Mouse (Mus musculus): ENCODE measurements around the gene St3gal4.

The St3gal4 gene

DNA sequence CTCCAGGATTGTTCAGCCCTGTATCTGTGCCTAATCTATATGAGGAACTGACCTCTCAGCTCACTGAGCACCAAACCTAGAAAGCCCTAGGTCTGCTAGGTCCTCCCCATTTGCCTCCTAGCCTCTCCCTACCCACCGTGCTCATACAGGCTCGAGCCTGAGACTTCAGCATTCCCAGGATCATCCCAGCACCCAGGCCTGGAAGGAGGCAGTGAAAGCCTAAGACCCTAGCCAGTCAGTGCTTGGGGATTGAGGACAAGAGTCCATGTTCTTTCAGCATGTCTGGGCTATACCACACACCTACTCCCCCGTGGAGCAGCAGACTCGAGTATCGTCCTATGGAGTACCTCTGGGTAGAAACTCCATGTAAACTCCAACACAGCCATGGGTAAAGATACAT, 11.7 kb downstream of the St3gal4 start:
- no peak for DNase-seq (ENCODE audit: low read depth, low spot score)

DNA sequence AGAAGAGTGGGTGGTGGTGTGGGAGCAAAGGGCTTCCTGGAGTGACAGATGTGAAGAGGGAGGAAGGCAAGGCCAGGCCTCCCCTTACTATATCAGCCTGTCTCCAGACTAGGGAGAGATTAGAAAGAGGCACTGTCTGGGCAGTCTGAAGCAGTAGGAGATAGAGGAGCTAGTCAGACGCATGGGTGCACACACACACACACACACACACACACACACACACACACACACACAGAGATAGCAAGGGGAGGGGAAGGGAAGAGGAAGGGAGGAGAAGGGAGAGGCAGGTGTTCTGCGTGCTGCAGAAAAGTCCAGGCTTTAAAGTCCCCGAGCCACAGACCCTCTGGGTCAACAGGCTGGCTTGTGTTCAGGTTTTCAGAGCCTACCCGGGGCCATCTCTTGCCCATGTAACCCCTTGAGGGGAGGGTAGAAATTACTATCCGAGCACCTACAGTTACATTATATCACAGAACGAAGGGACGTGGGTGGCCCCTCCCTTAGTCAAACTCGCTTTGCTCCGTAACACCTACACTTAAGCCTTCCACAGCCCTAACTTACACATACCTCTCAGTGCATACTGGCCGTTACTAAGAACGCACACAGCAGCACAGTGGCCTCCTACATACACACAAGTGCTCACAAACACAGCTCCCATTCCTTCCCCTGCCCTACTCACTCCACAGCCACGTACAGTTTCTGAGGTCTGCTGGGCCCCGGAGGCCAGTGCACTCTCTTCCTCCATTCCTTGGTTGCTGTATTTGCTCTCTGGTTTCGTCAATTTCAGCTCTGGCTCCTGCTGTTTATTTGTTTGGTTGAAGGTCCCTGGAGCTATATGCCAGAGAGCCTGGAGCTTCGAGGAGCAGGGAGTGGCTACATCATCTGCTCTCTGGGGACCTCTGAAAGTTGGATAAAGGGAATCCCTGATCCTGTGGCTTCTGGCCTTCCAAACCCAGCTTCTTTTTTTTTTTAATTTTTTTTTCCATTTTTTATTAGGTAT, 12.9 kb downstream of the St3gal4 start:
- DNase-seq (ENCODE audit: low read depth, low spot score), result peak; percentile 22

DNA sequence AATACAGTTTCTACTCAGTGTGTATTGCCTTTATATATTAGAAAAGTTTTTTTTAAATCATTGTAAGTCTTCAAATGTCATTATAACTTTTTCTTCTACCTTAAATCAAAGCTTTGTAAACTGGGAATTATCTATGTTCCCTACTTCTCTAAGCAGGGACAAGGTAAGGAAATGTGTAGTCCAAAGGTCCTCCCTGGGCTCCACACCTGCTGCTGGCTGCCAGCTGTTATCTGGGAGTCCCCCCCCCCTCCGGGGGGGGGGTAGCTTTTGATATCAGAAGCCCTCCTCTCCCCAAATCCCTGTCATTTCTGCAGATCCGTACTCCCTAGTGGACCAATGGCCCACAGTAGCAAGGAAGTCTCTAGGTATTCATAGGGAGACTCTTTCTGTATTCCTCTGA, 13.6 kb downstream of the St3gal4 start:
- DNase-seq (ENCODE audit: low read depth, low spot score), result no peak

DNA sequence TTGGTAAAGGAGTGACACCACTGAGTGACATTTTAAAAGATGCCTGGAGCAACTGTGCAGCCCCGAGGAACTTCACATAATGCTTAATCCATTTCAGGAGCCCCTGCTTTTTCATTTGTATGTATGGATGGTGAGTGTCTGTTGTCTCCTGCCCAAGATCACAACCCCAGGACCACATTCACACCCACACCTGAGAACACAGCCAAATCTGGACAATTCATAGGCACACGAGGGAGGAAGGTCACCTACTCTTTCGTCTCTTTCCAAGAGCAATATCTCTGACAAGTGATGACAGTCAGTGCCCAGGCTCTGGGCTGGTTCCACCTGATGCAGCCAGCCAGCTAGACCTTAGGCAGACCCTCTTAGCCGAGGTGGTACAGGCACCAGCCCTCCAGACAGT, 14.4 kb downstream of the St3gal4 start:
- DNase-seq (ENCODE audit: low read depth, low spot score), result no peak

DNA sequence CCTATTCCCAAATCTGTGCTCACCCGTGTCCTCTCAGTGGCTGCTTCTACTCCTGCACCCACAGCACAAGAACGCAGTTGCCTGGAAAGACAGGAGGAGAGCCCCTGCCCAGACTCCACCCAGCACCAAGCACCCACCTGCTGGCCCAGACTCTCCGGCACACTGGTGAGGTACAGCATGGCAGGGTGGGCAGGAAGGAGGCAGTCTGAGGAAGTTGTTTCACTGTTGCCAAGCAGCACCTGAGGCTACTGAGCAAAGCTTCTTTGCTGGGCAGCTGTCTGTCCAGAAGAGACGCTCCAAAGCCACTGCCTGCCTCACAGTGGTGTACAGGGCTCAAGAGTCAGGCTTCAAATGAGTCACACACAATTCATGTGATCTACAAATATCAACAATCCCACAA, 20.3 kb downstream of the St3gal4 start:
- no peak for DNase-seq (ENCODE audit: low read depth, low spot score)

DNA sequence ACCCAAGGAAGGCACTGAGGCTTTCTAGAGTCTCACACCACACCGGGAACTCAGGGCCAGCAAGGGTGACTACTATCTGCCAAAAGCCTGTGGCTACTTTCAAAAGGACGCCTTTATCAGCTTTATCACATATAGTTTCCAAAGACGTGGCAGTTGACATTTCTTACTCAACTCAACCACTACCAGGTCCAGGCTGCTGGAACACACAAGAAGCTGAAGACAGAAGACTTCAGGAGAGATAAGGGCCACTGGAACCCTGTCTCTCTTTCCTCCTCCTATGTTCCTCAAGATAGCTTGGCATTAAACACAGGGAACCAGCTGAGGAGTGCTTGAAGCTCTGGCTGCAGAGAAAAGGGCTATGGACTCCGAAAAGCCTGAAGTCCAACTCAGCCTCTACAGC, 21.2 kb downstream of the St3gal4 start:
- DNase-seq (ENCODE audit: low read depth, low spot score), result no peak

DNA sequence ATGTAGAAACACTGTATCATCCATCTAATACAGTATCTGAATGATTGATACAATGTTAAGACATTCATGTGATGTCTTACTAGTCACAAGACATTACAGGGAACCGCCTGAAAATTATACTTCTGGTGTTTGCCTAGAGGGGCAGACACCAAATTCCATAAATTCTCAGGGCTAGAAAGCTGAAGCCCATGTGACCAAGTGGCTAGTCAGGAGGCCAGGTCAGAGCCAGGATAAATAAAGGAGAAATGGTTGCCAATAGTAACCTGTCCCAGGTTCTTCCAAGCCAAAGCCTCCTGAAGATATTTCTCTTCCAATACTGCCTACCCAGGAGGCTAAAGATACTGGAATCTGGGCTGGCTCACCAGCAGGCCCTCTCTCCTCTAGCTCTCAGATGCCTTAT, 23.3 kb downstream of the St3gal4 start:
- peak; percentile 42 for DNase-seq (ENCODE audit: low read depth, low spot score)

DNA sequence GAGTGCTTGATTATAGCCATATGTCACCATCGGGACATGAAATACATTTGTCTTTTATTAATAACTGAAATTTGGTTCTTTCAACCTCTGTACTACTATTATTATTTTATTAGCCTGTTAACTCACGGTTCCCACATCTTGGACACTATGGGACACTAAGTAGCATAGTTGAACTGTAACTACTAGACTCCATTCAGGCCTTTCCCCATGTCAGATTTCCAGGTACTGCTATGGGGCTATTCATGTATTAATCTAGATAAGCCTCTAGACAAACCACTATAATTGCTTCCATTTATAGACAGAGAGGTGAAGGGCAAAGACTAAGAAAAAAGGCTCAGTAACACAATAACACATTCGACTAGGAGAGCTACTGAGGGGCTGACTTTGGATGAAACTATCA, 25.7 kb downstream of the St3gal4 start:
- DNase-seq (ENCODE audit: low read depth, low spot score), result no peak

DNA sequence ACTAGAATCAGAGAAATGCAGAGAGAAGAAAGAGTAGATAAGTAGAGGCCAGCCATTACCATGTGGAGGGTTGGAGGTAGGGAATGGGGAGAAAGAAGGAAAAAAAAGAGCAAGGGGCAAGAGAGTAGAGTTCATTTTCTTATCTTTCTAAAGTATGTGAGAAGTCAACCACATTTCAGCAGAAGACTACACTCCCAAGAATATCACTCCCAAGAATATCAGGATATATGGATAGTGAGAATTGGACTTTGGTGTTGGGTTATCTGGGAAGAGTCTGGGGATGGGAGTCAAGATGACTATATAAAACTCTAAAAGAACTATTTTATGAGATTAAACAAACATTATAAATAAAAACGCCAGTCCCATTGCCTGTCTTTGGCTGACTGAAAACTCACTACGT, 26.2 kb downstream of the St3gal4 start:
- DNase-seq (ENCODE audit: low read depth, low spot score), result no peak

DNA sequence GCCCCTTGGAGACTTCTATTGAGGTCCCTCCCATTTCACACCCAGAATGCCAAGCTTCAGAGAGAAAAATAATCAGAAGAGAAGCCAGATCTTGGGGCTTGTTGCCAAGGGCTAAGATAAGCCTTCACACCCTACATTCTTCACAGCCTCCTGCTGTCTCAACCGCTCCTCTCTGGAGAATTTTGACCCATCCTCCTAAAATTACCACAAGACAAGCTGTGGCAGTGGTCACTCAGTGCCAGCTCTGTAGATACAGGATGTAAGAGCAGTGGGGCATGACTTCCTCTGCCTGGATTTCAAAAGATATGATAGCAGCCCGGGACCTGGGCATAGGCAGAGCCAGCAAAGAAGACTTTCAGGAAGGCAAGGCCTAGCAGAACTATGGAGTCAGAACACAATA, 57.6 kb downstream of the St3gal4 start:
- DNase-seq (ENCODE audit: low read depth, low spot score), result no peak

DNA sequence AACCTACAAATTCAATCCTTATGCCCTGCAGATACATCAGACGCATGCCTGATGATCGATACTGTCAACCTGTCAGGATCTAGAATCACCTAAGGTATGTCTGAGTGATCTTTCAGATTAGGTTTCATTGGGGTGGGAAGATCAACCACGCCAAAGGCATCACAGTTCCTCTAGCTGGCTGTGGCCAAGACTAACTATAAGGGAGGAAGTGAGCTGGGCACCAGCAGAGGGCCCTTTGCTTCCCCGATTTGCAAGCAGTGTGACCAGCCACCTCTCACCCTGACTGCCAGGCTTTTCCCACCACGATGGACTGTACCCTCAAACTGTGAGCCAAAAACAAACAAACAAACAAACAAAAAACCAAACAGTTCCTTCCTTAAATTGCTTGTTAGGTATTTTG, 59.2 kb downstream of the St3gal4 start:
- DNase-seq (ENCODE audit: low read depth, low spot score), result no peak

DNA sequence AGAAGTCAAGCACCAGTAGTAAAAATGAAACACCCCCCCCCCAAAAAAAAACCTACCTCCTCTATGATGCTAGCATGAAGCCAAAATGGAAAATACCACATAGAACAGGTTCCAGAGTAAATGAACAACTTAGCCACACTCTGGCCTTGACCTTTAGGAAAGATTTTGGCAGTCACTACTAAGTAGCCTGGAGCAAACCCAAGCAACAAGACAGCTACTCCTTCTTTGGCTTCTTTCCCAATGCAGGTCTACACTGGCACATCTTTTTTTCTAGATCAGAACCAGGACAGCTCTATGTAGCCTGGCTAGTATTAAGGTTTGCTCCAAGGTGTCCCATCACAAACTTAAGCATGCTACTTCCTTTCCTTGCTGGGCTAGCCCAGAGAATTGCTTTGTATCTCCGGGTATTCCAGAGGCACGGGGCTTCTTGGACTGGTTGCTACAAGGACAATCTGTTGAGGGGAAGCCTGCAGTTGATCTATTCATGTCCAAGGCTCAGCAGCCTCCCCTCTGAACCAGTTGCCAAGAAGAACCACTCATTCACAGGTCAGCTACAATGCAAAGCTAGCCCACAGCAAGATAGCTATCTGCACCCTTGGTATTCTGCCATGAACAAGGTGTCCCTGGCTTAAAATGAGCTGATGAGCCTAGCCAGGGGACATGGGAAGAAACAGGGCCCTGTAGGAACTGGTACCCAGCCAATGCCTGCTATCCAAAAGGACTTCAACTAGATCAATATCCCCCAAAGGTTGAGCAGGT, 60.3 kb downstream of the St3gal4 start:
- DNase-seq (ENCODE audit: low read depth, low spot score), result peak; percentile 52

DNA sequence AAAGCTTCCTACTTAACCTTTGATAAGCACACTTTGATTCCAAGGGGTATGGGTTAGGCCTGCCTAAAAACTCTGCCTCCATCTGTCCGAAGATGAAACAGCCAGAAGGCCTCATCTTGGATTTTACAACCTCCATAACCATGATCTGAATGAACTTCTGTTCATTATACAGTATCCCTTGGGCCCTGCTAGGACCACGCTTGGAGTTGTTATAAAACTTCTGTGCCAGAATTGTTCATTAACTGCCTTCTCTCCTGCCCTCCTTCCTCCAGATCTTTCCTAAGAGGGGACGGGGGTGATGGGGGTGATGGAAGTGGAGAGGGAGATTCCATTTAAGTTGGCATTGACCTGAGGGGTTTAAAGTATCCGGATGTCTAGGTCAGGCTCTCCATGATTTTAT, 60.9 kb downstream of the St3gal4 start:
- DNase-seq (ENCODE audit: low read depth, low spot score), result no peak

DNA sequence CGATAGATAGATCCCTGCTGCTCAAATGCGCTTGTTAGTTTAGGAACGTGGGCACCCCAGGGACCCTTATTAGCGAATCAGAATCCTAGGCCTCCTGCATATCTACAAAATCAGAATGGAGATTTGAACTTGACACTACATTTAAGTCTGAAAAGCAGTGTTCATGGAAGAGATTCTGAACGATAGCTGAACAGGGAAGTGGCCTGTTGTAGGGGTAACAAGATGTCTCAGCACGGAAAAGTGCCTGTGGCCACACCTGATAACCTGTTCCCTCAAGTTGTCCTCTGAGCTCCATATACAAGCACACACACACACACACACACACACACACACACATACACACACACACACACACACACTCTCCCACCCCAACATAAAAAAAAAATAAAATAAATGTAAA, 61.4 kb downstream of the St3gal4 start:
- DNase-seq (ENCODE audit: low read depth, low spot score), result no peak

DNA sequence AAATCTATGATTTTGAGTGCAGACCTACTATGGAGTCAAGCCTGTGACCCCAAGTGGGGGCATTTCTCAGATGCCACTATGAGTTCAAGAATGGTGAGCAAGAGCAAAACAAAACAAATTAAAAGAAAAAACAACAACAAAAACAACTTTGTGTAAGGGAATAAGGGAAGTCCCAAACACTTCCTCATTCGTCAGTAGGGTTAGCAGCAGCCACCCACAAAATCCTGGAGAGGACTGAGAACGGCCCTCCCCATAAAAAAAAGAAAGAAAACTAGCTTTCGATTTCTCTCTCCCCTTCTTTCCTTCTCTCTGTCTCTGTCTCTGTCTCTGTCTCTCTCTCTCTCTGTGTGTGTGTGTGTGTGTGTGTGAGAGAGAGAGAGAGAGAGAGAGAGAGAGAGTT, 62.5 kb downstream of the St3gal4 start:
- no peak for DNase-seq (ENCODE audit: low read depth, low spot score)

DNA sequence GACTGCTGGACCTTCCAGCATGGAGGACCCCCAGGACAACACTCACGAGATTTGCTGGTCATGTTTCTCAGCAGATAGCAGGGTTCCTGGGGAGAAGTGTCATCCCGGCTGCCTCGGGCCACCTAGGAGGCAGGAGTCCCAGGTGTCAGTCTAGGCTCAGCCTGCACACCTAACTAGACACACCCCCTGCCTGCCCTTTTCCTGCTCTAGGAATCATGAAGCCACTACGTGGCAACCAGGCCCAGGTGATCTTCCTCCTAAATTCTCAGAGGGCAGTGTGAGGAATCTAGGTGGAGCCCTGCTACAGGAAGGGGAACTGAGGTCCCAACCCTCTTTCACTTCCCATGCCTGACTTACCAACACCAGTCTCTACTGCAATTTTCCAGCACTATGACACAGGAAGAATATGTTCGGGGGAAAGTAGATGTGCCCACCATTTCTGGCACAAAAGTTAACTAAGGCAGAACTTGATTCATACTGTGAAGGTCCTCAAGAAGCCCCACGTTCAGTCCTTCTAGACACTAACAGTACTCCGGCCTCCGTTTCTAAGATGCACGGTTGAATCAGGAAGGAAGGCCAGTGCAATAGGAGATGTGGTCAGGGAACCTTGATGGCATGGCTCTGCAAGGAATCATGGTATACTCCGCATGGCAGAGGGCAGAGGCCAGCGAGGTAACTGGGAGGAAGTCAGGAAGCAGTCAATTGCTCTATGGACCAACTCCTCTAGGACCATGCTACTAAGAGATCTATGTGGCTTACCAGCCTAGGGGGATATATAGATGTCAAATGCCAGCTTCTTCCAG, 63.3 kb downstream of the St3gal4 start:
- no peak for DNase-seq (ENCODE audit: low read depth, low spot score)

DNA sequence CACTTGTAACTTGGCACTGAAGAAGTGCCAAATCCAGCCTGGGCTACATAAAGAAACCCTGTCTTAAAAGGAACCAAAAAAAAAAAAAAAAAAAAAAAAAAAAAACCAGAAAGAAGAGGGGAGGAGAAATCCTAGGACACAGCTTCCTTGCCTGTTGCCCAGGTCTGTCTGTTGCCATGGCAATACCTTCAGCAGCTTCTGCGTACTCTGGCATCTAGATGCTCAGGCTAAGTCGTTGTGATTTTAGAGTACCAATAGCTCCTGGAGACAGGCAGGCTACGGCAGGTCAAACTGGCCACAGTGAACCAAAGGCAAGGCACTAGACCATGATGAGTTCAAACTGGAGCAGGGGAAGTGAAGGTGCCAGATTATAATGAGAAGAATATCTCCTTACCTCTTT, 65.4 kb downstream of the St3gal4 start:
- DNase-seq (ENCODE audit: low read depth, low spot score), result no peak

DNA sequence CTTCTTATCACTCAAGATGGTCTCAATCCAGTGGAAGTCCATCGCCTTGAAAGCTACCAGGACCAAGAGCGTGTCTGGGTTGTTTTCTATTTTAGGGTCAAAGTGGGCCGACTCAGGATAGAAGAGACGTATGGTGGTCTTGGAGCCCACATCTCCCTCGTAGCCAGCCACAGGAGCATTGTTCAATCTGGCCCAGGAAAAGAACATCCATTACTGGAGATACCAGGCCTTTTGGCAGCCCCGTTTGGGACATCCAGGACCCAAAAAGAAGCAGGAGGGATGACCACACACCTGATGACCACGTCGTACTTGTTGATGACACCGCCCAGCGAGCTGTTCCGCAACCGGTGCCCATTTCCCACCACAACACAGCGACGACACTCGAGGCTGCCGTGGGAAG, 66.0 kb downstream of the St3gal4 start:
- DNase-seq (ENCODE audit: low read depth, low spot score), result no peak

DNA sequence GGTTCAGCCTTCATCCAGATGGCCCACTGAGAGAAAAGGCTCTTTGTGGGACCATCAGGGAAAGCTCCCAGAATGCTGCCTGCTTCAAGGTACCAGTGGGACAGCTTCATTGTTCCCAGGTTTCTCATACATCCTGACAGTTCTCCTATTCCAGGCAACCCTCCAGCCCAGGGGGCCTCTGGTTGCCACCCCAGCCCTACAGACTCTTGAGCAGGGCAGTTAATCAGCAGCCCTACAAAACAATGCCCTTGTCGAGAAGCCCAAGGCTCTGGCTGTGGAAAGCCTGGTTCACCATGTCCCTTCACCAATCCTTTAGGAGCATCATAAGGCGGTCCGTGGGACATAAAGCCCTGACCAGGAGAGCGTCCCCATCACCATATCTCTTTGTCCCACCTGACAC, 66.4 kb downstream of the St3gal4 start:
- DNase-seq (ENCODE audit: low read depth, low spot score), result no peak

DNA sequence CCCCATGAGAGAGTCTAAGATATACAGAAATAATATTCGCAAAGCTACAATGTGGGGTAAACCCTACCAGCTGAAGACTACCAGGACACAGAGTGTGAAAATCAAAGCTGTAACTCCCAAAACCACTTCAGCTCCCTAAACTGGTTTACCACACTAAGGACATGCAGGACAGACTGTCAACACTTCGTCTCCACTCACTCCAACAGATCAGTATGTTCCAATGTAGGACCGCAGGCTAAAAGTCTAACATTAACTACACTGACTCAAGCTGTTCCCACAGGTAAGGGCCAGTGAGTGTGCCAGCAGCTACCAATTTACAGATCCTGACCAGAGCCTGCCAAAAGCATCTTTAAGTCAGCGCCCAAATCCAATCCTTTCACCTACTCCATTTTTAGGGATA, 67.4 kb downstream of the St3gal4 start:
- DNase-seq (ENCODE audit: low read depth, low spot score), result no peak

DNA sequence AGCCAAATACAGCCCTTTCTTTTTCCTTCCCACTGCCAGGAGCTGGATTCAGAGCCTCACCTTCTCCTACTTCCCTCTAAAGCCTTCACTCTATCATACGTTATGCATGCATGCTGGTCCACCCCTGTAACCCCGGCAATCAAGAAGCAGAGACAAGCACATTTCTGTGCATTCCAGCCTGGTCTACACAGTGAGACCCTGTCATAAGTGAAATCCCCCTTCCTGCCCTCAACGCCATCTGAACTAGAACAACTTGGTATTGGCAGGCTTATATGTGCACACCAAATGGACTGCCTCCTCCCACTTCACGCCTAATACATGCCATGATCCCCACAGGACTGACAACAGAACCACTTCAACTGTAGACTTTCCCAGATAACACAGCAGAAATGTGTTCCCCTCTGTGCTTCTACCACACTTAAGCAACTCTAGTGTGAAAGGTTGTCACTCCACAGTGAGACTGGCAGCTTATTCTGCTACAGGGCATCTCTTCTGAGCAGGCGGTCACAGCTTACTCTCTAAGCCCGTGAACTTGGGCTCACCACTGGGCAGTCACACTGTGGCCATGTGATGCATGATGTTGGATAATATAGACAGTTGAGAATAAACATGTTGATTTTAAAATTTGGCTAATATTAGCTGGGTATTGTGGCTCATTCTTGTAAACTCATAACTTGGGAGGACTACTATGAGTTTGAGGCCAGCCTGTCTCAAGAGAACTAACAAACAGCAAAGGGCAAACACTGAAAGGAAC, 68.2 kb downstream of the St3gal4 start:
- no peak for DNase-seq (ENCODE audit: low read depth, low spot score)
